Mouse (Mus musculus) embryonic facial prominence, embryonic 14.5 days (tissue): ENCODE results near the gene Gnpat. TPM values are rescaled to one million over a fixed set of nuclear protein-coding genes. Genes with fewer than 3 reads are reported as not detected.

ENCODE experiments used
- ATAC-seq: fragments of 200-750 bp; cut with Nextera tagmentation; 2 replicates; pipeline ENCODE4 v1.8.0; 2017; ENCODE audit warnings: low read depth, moderate number of reproducible peaks, moderate TSS enrichment
- DNase-seq: peaks from one replicate; pipeline ENCODE4 v3.0.0-alpha.2; 2015; ENCODE audit warnings: low spot score
- H3K27ac ChIP-seq: fragments of 300-500 bp; sonication (generic); replicated peaks from 2 replicates; pipeline ENCODE4 v1.5.1; 2014; ENCODE audit warnings: low read depth, mild to moderate bottlenecking, low read length, moderate library complexity
- H3K27me3 ChIP-seq: fragments of 300-500 bp; sonication (generic); replicated peaks from 2 replicates; pipeline ENCODE4 v1.6.1; 2014; ENCODE audit warnings: low read length; ENCODE audit not compliant: control insufficient read depth, insufficient read depth
- H3K36me3 ChIP-seq: fragments of 300-500 bp; sonication (generic); 2 replicates; pipeline ENCODE4 v1.6.1; 2014; ENCODE audit warnings: low read length, mixed read lengths; ENCODE audit not compliant: control insufficient read depth, insufficient read depth
- H3K4me1 ChIP-seq: fragments of 300-500 bp; sonication (generic); 2 replicates; pipeline ENCODE4 v1.6.1; 2014; ENCODE audit warnings: antibody characterized with exemption, low read length; ENCODE audit not compliant: control insufficient read depth, insufficient read depth
- H3K4me2 ChIP-seq: fragments of 300-500 bp; sonication (generic); 2 replicates; pipeline ENCODE4 v1.6.1; 2014; ENCODE audit warnings: low read depth, mild to moderate bottlenecking, low read length, moderate library complexity, mixed read lengths
- H3K4me3 ChIP-seq: fragments of 300-500 bp; sonication (generic); 2 replicates; pipeline ENCODE4 v1.5.1; 2014; ENCODE audit warnings: low read depth, mild to moderate bottlenecking, low read length
- H3K9ac ChIP-seq: fragments of 300-500 bp; sonication (generic); 2 replicates; pipeline ENCODE4 v1.6.1; 2014; ENCODE audit warnings: low read depth, mild to moderate bottlenecking, low read length, moderate library complexity, mixed read lengths
- H3K9me3 ChIP-seq: fragments of 300-500 bp; sonication (generic); 2 replicates; pipeline ENCODE4 v1.6.1; 2016; ENCODE audit warnings: low read length; ENCODE audit not compliant: control insufficient read depth
- WGBS: fragments of 180-500 bp; shearing (Covaris S2); extraction: QIAGEN DNeasy Blood & Tissue Kit; methylation state at CpG from one replicate; pipeline ENCODE4 v1.1.7; 2014; 5-methylcytosine and 5-hydroxymethylcytosine counted together
- polyA plus RNA-seq: library from polyadenylated mRNA; unstranded; fragments of >200 nt; fragmentation: Nextera tagmentation; extraction: Ambion mirVana; gene quantifications from 2 replicates; pipeline ENCODE4 v1.2.1, GENCODE M21; 2014

Gene Gnpat
- polyA plus RNA-seq, 1 experiment from 2014 or later: 97.8 TPM

GRCm38 (mm10) chr8:124853511-124853910 is 9.3 kb upstream of the Gnpat start:
- 94% methylated on average over 1 of the region's 1 CpGs for WGBS
- Histone ChIP-seq H3K9me3 (peaks cover 45% of the 10 kb centered on the region), H3K4me1 (no peaks in the 10 kb centered on the region), H3K4me2 (no peak overlapping the region), H3K27me3 (no peaks in the 10 kb centered on the region), H3K4me3 (no peak overlapping the region), H3K27ac (no peak overlapping the region), H3K36me3 (peaks cover 63% of the 10 kb centered on the region), H3K9ac (no peak overlapping the region)
- DNase-seq (no peak), ATAC-seq (no peak)

- DNase-seq (no peak), ATAC-seq (no peak)
- Histone ChIP-seq H3K36me3 (peaks cover 56% of the 10 kb centered on the region), H3K9me3 (peaks cover 24% of the 10 kb centered on the region), H3K4me3 (no peak overlapping the region), H3K4me1 (peaks cover 7% of the 10 kb centered on the region; the same call in 1 of the 2 replicates), H3K27ac (no peak overlapping the region), H3K27me3 (no peaks in the 10 kb centered on the region), H3K4me2 (no peak overlapping the region), H3K9ac (no peak overlapping the region)
Observed at GRCm38 (mm10) chr8:124859466-124859865, 3.4 kb upstream of the Gnpat start.

- WGBS: 94% methylated on average over 3 of the region's 3 CpGs
- ATAC-seq (no peak), DNase-seq (no peak)
- Histone ChIP-seq H3K36me3 (peaks cover 48% of the 10 kb centered on the region), H3K27me3 (no peaks in the 10 kb centered on the region), H3K27ac (no peak overlapping the region), H3K9me3 (peaks cover 18% of the 10 kb centered on the region), H3K9ac (no peak overlapping the region), H3K4me3 (no peak overlapping the region), H3K4me1 (peaks cover 7% of the 10 kb centered on the region; the same call in 1 of the 2 replicates), H3K4me2 (no peak overlapping the region)
Observed at GRCm38 (mm10) chr8:124860188-124860587, 2.6 kb upstream of the Gnpat start.

GRCm38 (mm10) chr8:124863163-124863677 is 387 bp downstream of the Gnpat start:
- 0% methylated on average over 31 of the region's 33 CpGs for WGBS
- H3K4me2 ChIP-seq: peak overlapping the region; percentile 62

GRCm38 (mm10) chr8:124863729-124864128 is 896 bp downstream of the Gnpat start:
- Histone ChIP-seq H3K36me3 (peaks cover 17% of the 10 kb centered on the region), H3K4me2 (peak overlapping the region; percentile 62), H3K4me3 (peak overlapping the region; percentile 86), H3K27ac (peak overlapping the region; percentile 91; the same call in 1 of the 2 replicates), H3K27me3 (no peaks in the 10 kb centered on the region), H3K4me1 (peaks cover 7% of the 10 kb centered on the region; the same call in 1 of the 2 replicates), H3K9me3 (no peaks in the 10 kb centered on the region), H3K9ac (peak overlapping the region; percentile 92)
- DNase-seq: no peak
- 10% methylated on average over 8 of the region's 8 CpGs for WGBS
- ATAC-seq: no peak

More at GRCm38 (mm10) chr8:124863163-124863677, 387 bp downstream of the Gnpat start:
- Histone ChIP-seq H3K4me1 (peaks cover 7% of the 10 kb centered on the region; the same call in 1 of the 2 replicates), H3K4me3 (peak overlapping the region; percentile 86), H3K9ac (peak overlapping the region; percentile 92), H3K36me3 (peaks cover 22% of the 10 kb centered on the region), H3K27me3 (no peaks in the 10 kb centered on the region), H3K9me3 (no peaks in the 10 kb centered on the region), H3K27ac (peak overlapping the region; percentile 91)
- DNase-seq: no peak
- ATAC-seq: peak; percentile 84

GRCm38 (mm10) chr8:124866669-124867068 is 3.8 kb downstream of the Gnpat start:
- ATAC-seq (no peak), DNase-seq (no peak)
- WGBS: 82% methylated on average over 3 of the region's 3 CpGs
- Histone ChIP-seq H3K4me2 (no peak overlapping the region), H3K4me1 (peaks cover 7% of the 10 kb centered on the region; the same call in 1 of the 2 replicates), H3K9ac (no peak overlapping the region), H3K4me3 (no peak overlapping the region), H3K27me3 (no peaks in the 10 kb centered on the region), H3K36me3 (peaks cover 16% of the 10 kb centered on the region; the same call in 1 of the 2 replicates), H3K27ac (no peak overlapping the region), H3K9me3 (no peaks in the 10 kb centered on the region)

GRCm38 (mm10) chr8:124867126-124867525 is 4.3 kb downstream of the Gnpat start:
- H3K27me3 ChIP-seq: no peaks in the 10 kb centered on the region
- H3K9ac ChIP-seq: no peak overlapping the region
- H3K9me3 ChIP-seq: no peaks in the 10 kb centered on the region
- no peak overlapping the region for H3K4me3 ChIP-seq
- 85% methylated on average over 2 of the region's 2 CpGs for WGBS
- no peak overlapping the region for H3K27ac ChIP-seq
- no peak for ATAC-seq
- H3K4me1 ChIP-seq: peaks cover 7% of the 10 kb centered on the region; the same call in 1 of the 2 replicates
- H3K36me3 ChIP-seq: peaks cover 21% of the 10 kb centered on the region
- no peak for DNase-seq
- no peak overlapping the region for H3K4me2 ChIP-seq

GRCm38 (mm10) chr8:124869708-124870107 is 6.9 kb downstream of the Gnpat start:
- peak; percentile 19 for DNase-seq
- Histone ChIP-seq H3K36me3 (peaks cover 46% of the 10 kb centered on the region), H3K27me3 (no peaks in the 10 kb centered on the region), H3K9me3 (no peaks in the 10 kb centered on the region), H3K4me3 (no peak overlapping the region), H3K27ac (no peak overlapping the region), H3K4me1 (no peaks in the 10 kb centered on the region), H3K4me2 (no peak overlapping the region), H3K9ac (no peak overlapping the region)
- 72% methylated on average over 6 of the region's 6 CpGs for WGBS
- ATAC-seq: no peak

- Histone ChIP-seq H3K27me3 (no peaks in the 10 kb centered on the region), H3K9ac (no peak overlapping the region), H3K4me3 (no peak overlapping the region), H3K4me1 (no peaks in the 10 kb centered on the region), H3K27ac (no peak overlapping the region), H3K9me3 (no peaks in the 10 kb centered on the region), H3K36me3 (peaks cover 58% of the 10 kb centered on the region), H3K4me2 (no peak overlapping the region)
- no peak for ATAC-seq
- no peak for DNase-seq
- 88% methylated on average over 7 of the region's 7 CpGs for WGBS
Observed at GRCm38 (mm10) chr8:124871474-124871873, 8.6 kb downstream of the Gnpat start.
